Mouse (Mus musculus) heart, adult 2 months (tissue): ENCODE measurements around the gene Matn3.

ENCODE experiments used
- CTCF ChIP-seq: fragments of 200-600 bp; IDR thresholded peaks from 2 replicates; pipeline ENCODE4 v1.8.1; 2022; ENCODE audit warnings: antibody characterized with exemption, mild to moderate bottlenecking, moderate library complexity
- POLR2A ChIP-seq: fragments of 200-500 bp; IDR thresholded peaks from 2 replicates; pipeline ENCODE4 v1.6.1; 2011; ENCODE audit warnings: mild to moderate bottlenecking, low read depth, low read length, control low read depth; ENCODE audit not compliant: insufficient read depth

- TF ChIP-seq POLR2A: no peak
- TF ChIP-seq CTCF: no peak
Measured at GRCm38 (mm10) chr12:8953136-8953535, 5.4 kb downstream of the Matn3 start.
